Mouse (Mus musculus) cortical plate, adult 2 months (tissue): ENCODE measurements around the gene Mrpl39.

Source experiments
- CTCF ChIP-seq: fragments of 200-500 bp; IDR thresholded peaks from 2 replicates; pipeline ENCODE4 v1.5.1; 2011; ENCODE audit warnings: mild to moderate bottlenecking, control low read depth, low read length; ENCODE audit not compliant: insufficient read depth; ENCODE audit errors: extremely low read depth
- POLR2A ChIP-seq: fragments of 200-500 bp; IDR thresholded peaks from 2 replicates; pipeline ENCODE4 v1.6.1; 2011; ENCODE audit warnings: mild to moderate bottlenecking, low read length, control low read depth; ENCODE audit not compliant: insufficient read depth; ENCODE audit errors: extremely low read depth

GRCm38 (mm10) chr16:84717618-84718248 is 17.8 kb downstream of the Mrpl39 start:
- TF ChIP-seq CTCF = no peak
- TF ChIP-seq POLR2A = no peak
